Mouse (Mus musculus) embryo, embryonic 11.5 days (tissue): ENCODE data around the gene Sbsn.
"Not testable (repeated sequence)": the region's sequence is repeated elsewhere in the genome, so short reads cannot be mapped to it uniquely, and the experiment has no call there.

ENCODE experiments used
- DNase-seq: peaks from one replicate; pipeline ENCODE4 v3.0.0-alpha.2; 2012; ENCODE audit warnings: low read depth, low spot score

The Sbsn gene

DNA sequence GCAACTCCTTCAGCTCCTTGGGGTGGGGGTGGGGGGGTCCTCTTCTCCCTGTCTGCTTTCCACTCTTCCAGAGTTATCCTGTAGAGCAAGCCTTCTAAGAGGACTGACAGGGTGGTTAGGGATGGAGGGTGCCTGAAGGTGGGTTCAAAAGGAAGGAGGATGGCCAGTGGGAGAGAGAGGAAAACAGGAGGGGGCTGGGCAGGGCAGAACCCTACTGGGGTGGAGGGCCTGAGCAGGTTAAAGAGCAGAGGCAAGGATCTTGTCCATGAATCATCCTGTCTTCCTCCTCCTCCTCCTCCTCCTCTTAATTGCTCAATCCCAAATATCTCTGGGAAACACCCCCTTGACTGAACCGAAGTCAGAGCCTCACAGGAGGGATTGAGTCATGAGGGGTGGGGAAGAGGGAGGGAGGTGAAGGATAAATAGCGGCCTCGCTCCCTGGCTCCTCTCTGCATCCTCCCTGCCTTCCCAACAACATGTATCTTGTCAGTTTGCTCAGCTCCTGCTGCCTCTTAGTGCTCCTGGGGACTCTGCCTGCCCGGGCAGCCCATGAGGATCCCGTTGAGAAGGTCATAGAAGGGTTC is at the start of gene Sbsn:
Sbsn (plus strand) TSS at position 386 of the 584 bp plus-strand sequence.
- DNase-seq: no peak

DNA sequence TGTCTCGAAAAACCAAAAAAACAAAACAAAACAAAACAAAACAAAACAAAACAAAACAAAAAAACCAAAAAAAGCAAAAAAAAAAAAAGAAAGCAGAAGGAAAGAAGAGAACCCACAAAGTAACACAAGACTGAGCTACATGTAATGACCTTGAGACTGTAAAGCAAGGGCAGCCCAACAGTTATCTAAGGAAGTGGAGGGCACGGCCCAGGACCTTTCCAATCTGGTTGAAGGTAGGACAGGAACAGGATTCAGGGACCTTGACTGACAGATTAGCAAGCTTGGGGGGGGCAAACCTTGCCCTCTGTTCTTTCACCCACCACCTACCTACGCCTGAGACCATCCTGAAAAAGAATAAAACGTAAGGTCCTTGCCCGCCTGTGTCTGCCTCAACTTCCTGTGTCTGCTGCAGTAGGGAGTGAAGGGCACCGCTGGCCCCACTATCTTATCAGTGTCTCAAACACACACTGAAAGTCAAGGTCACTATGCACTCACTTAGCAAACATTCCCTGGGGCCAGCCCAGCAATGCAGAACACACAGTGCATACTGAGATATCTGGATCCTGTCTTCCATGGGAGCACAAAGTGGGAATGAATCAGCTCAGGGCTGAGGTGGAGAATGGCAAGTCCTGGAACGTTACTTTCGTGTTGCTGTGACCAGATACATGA is 44.9 kb upstream of the Sbsn start:
- DNase-seq: no peak

DNA sequence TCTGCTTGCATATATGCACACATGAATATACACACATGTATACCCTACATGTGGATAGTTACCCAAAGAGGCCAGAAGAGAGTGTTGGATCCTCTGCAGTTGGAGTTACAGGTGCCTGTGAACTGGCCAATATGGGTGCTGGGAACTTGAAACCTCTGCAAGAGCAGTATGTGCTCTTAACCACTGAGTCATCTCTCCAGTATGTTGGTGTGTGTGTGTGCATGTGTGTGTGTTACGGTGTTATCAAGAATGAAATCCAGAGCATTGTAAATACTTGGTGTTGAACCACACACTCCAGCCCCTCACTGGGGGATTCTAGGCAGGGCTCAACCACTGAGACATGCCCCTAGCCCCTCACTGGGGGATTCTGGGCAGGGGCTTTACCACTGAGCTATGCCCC is 43.8 kb upstream of the Sbsn start:
- DNase-seq: no peak

- no peak for DNase-seq
Observed at GRCm38 (mm10) chr7:30711942-30712341, 39.3 kb upstream of the Sbsn start, which contains the start of gene Atp4a. TSS of gene Atp4a (plus strand) at chr7:30712209.

- peak; percentile 75 for DNase-seq
Observed at GRCm38 (mm10) chr7:30717006-30717715, 34.1 kb upstream of the Sbsn start.

- DNase-seq: no peak
Observed at GRCm38 (mm10) chr7:30717716-30718046, 33.6 kb upstream of the Sbsn start.

GRCm38 (mm10) chr7:30719669-30720068 is 31.6 kb upstream of the Sbsn start:
- no peak for DNase-seq

- DNase-seq: no peak
Observed at GRCm38 (mm10) chr7:30721286-30721685, 30.0 kb upstream of the Sbsn start.

- no peak for DNase-seq
Observed at GRCm38 (mm10) chr7:30723274-30723953, 27.9 kb upstream of the Sbsn start.

GRCm38 (mm10) chr7:30728214-30728613 is 23.1 kb upstream of the Sbsn start:
- no peak for DNase-seq

DNA sequence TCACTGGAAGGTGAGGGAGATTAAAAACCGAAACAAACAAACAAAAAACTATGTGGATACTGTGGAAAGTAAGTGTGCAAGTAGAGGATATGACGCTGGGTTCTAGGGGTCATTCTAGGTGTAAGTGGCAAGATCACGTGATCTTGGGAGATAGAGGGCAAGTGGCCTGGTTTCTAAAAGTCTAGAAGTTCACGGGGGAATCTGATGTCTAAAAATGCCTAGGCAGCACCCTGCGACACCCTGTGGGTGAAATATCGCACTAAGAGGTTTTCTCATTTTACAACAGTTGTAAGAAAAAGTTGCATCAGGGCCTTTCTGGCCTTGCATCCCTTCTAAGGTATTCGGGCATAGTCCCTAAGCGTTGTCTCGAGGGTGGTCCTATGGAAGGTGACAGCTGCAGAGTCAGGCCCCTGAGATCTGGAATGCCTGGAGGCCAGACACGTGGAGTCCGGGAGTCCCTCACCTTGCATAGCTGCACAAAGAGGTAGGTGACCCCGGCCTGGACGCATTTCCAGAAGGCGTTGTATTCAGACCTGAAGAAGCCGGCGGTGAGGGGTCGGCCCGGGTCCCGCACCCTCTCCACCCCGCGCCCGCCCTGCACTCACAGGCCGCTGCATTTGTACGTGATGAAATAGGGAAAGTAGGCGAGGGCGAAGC is 22.4 kb upstream of the Sbsn start:
- DNase-seq: peak; percentile 5

DNA sequence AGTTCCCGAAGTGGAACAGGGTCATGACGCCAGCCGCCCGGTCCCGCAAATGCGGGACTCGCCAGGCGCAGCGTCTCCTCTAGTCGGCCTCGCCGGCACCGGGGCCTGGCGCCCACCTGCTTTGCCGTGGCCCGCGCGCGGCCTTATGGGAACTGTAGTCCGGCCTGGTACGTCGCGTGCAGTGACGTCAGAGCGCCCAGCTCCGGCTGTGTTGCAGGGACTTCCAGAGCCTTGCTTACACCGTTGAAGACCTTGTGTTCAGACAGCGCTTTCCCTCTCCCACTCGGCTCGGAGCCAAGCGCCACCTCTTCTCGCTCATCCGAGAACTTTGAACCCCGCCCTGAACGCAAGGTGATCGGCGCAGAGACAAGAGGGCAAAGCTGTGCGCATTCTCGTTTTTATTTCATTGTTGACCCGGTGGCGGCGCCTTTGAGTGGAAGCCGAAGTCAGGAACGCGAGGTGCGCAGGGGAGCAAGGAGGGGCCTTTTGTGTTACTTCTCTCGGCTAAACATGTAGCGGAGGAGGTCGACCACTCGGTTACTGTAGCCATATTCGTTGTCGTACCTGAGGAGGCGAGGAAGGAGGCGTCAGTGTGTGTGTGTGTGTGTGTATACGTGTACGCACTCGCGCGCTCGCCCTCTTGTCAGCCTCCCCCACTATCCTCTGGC is 21.7 kb upstream of the Sbsn start, which contains the start of gene Tmem147:
Tmem147 (minus strand) TSS at position 145 of the 668 bp plus-strand sequence.
- peak; percentile 92 for DNase-seq

GRCm38 (mm10) chr7:30730064-30730722 is 21.1 kb upstream of the Sbsn start:
- not testable (repeated sequence) for DNase-seq

GRCm38 (mm10) chr7:30736211-30736610 is 15.1 kb upstream of the Sbsn start:
- no peak for DNase-seq

GRCm38 (mm10) chr7:30742570-30742969 is 8.7 kb upstream of the Sbsn start:
- DNase-seq: not testable (repeated sequence)

GRCm38 (mm10) chr7:30743617-30744016 is 7.7 kb upstream of the Sbsn start, which contains the start of gene Gapdhs:
TSS of gene Gapdhs (minus strand) at chr7:30743681.
- DNase-seq: not testable (repeated sequence)

DNA sequence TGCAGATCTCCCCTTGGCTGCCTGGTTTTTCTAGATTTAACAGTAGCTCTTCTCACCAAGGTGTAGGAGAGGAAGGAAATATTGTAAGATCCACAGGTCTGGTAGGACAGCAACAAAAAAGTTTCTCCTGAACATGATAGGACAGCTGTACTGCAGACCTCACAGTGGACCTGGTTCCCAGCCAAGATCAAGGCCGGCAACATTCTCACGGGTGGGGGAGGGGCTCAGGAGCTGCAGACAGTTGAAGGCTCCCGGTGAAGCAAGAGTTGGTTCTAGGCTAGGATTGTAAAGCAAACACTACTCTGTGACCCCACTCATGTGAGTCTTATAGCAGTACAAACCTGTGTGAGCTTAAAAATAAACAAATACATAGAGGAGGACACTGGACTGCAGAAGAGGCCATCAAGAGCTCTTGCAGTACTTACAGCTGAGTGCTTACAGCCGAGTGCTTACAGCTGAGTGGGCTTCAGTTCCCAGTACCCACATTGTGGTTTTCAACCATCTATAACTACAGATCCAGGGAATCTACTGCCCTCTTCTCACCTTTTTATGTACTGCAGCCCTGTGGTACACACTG is 7.2 kb upstream of the Sbsn start:
- no peak for DNase-seq

GRCm38 (mm10) chr7:30747525-30748204 is 3.6 kb upstream of the Sbsn start:
- DNase-seq: no peak

GRCm38 (mm10) chr7:30749824-30750606 is 1.3 kb upstream of the Sbsn start:
- DNase-seq: no peak
